ENCODE assay signal across 17 mouse cellular contexts in genomic region chr11:76856601-76857000, GRCm38 (mm10). TPM values are rescaled to one million over a fixed set of nuclear protein-coding genes. Genes with fewer than 3 reads are reported as not detected.
DNase-seq lines count a peak whose midpoint lies in the region; ATAC-seq and TF ChIP-seq lines count a peak whose summit lies in the region.
"Had no signal": no experiment of that assay in that cellular context is flagged by ENCODE, and none has a peak within 500 bp of the region (broad histone marks: within the 10 kb centered on the region; RNA-seq: fewer than 3 reads in every experiment).

No protein-coding gene starts in this region.

- no peak overlapping the region for H3K4me2 ChIP-seq in liver, postnatal 0 days (ENCODE audit: low read depth, low read length)
- H3K4me2 ChIP-seq in forebrain, embryonic 15.5 days (replicated peaks), result no peak overlapping the region
- H3K4me2 ChIP-seq: embryonic facial prominence, embryonic 13.5 days; neural tube, embryonic 13.5 days had no signal

- ATAC-seq in liver, postnatal 0 days, result no peak
- ATAC-seq in forebrain, embryonic 15.5 days (replicated peaks), result no peak

- no peaks in the 10 kb centered on the region for H3K9me3 ChIP-seq in liver, postnatal 0 days (ENCODE audit: low read length)
- no peaks in the 10 kb centered on the region for H3K9me3 ChIP-seq in forebrain, embryonic 15.5 days
- H3K9me3 ChIP-seq: embryonic facial prominence, embryonic 13.5 days; neural tube, embryonic 13.5 days had no signal

- peaks cover 8% of the 10 kb centered on the region for H3K4me1 ChIP-seq in heart, adult 2 months (ENCODE audit: control insufficient read depth, insufficient read depth, low read length)
- peaks cover 12% of the 10 kb centered on the region for H3K4me1 ChIP-seq in liver, postnatal 0 days (ENCODE audit: insufficient read depth)
- peaks cover 6% of the 10 kb centered on the region; the same call in 1 of the 2 replicates for H3K4me1 ChIP-seq in forebrain, embryonic 15.5 days

- no peak for TF ChIP-seq POLR2A in heart, adult 2 months (IDR thresholded peaks at IDR 0.05; ENCODE audit: insufficient read depth, low read depth, low read length)

- intact Hi-C loops in heart, adult 2 months (cut with DNase I), result no loop called here

- H3K36me3 ChIP-seq in heart, adult 2 months (ENCODE audit: control insufficient read depth, insufficient read depth, low read length), result no peaks in the 10 kb centered on the region
- no peaks in the 10 kb centered on the region for H3K36me3 ChIP-seq in macrophage (ENCODE audit: inconsistent target)
- no peaks in the 10 kb centered on the region for H3K36me3 ChIP-seq in liver, postnatal 0 days (replicated peaks; ENCODE audit: insufficient read depth, low read length)
- H3K36me3 ChIP-seq in forebrain, embryonic 15.5 days, result no peaks in the 10 kb centered on the region
- H3K36me3 ChIP-seq: embryonic facial prominence, embryonic 13.5 days; neural tube, embryonic 13.5 days had no signal

- no peaks in the 10 kb centered on the region for H3K79me2 ChIP-seq in heart, adult 2 months (replicated peaks; ENCODE audit: control insufficient read depth, insufficient read depth, low read length)
- H3K79me2 ChIP-seq in macrophage (ENCODE audit: inconsistent target), result no peaks in the 10 kb centered on the region

- 68% methylated on average over 2 of the region's 2 CpGs for WGBS in heart, adult 2 months
- 22% methylated on average over 2 of the region's 2 CpGs for WGBS in macrophage (ENCODE audit: missing documents)
- WGBS in liver, postnatal 0 days (ENCODE audit: insufficient replicate concordance), result 65% methylated on average over 2 of the region's 2 CpGs
- 93% methylated on average over 2 of the region's 2 CpGs for WGBS in forebrain, embryonic 15.5 days

- H3K27ac ChIP-seq in heart, adult 2 months, result peak overlapping the region; percentile 64
- peak overlapping the region; percentile 84 for H3K27ac ChIP-seq in macrophage
- H3K27ac ChIP-seq in liver, postnatal 0 days (ENCODE audit: low read depth), result no peak overlapping the region
- no peak overlapping the region for H3K27ac ChIP-seq in forebrain, embryonic 15.5 days (replicated peaks)
- H3K27ac ChIP-seq: embryonic facial prominence, embryonic 13.5 days; neural tube, embryonic 13.5 days had no signal

- TF ChIP-seq CTCF in heart, adult 2 months (IDR thresholded peaks at IDR 0.05), result no peak
- TF ChIP-seq CTCF in liver, postnatal 0 days (IDR thresholded peaks at IDR 0.05; ENCODE audit: low read depth), result no peak

- no peak for DNase-seq in heart, adult 2 months
- no peak for DNase-seq in heart, postnatal 4 days
- DNase-seq in testis, postnatal 10 days (ENCODE audit: low spot score), result peak; percentile 20
- DNase-seq in testis, postnatal 14 days (ENCODE audit: low spot score), result no peak
- DNase-seq in liver, postnatal 0 days, result no peak
- no peak for DNase-seq in c-Kit-positive CD71-positive TER-119-positive erythroid progenitor cells, embryonic 14.5 days (ENCODE audit: low spot score)
- DNase-seq: adrenal gland, postnatal 25 days; kidney, postnatal 10 days had no signal

- H3K4me3 ChIP-seq in heart, adult 2 months, result no peak overlapping the region
- H3K4me3 ChIP-seq in macrophage (ENCODE audit: inconsistent target), result no peak overlapping the region
- H3K4me3 ChIP-seq in liver, postnatal 0 days (ENCODE audit: low read depth, low read length), result no peak overlapping the region
- no peak overlapping the region for H3K4me3 ChIP-seq in forebrain, embryonic 15.5 days
- H3K4me3 ChIP-seq: embryonic facial prominence, embryonic 13.5 days; megakaryocyte, embryonic 14.5 days; neural tube, embryonic 13.5 days had no signal

- TF ChIP-seq EP300 in heart, adult 2 months (IDR thresholded peaks at IDR 0.05; ENCODE audit: insufficient read depth, low read depth, low read length), result no peak
- TF ChIP-seq EP300 in liver, postnatal 0 days (IDR thresholded peaks at IDR 0.05; ENCODE audit: low read depth), result no peak

- no peaks in the 10 kb centered on the region for H3K27me3 ChIP-seq in heart, adult 2 months (ENCODE audit: control insufficient read depth, insufficient read depth, low read length)
- H3K27me3 ChIP-seq in liver, postnatal 0 days (ENCODE audit: insufficient read depth, low read length), result no peaks in the 10 kb centered on the region
- no peaks in the 10 kb centered on the region for H3K27me3 ChIP-seq in forebrain, embryonic 15.5 days
- H3K27me3 ChIP-seq: embryonic facial prominence, embryonic 13.5 days; neural tube, embryonic 13.5 days had no signal

- no peak overlapping the region for H3K9ac ChIP-seq in heart, adult 2 months (ENCODE audit: low read depth, low read length)
- H3K9ac ChIP-seq in liver, postnatal 0 days (replicated peaks), result no peak overlapping the region
- H3K9ac ChIP-seq in forebrain, embryonic 15.5 days (replicated peaks), result no peak overlapping the region
- H3K9ac ChIP-seq: embryonic facial prominence, embryonic 13.5 days; neural tube, embryonic 13.5 days had no signal

RNA-seq across cellular contexts. Expression of gene Cpd, which starts 9.8 kb away (rescaled TPM):
- 10 to 100 TPM; 34.8 to 39.7 TPM for total RNA-seq in heart, adult 2 months (2021)
- 16.8 and 34.5 TPM in 2 replicates for polyA plus RNA-seq in heart, adult 2 months (2012; rRNA removed)
- total RNA-seq in heart, postnatal 4 days (2021), result 10 to 100 TPM; 66.0 to 66.4 TPM
- total RNA-seq in macrophage (2018; cell fraction: chromatin; rRNA removed), result 100 to 1,000 TPM in 10 of 26 experiments, 10 to 100 TPM in 16; 18.4 to 422 (median 76.5) TPM
- 100 to 1,000 TPM in 10 of 26 experiments, 10 to 100 TPM in 16; 44.0 to 154 (median 77.5) TPM for total RNA-seq in macrophage (2018; cell fraction: cytosol; rRNA removed)
- total RNA-seq in macrophage (2018; cell fraction: nucleus; rRNA removed), result 100 to 1,000 TPM in 19 of 26 experiments, 10 to 100 TPM in 7; 55.8 to 453 (median 182) TPM
- polyA plus RNA-seq in macrophage (2018), result 25.6 to 94.3 TPM (median 28.7 TPM) in 3 replicates
- 3.3 and 3.7 TPM in 2 replicates for polyA plus RNA-seq in liver, postnatal 0 days (2015; fragmentation: Nextera tagmentation; extraction: Ambion mirVana)
- 5.4 and 7.0 TPM in 2 replicates for polyA plus RNA-seq in forebrain, embryonic 15.5 days (2015; fragmentation: Nextera tagmentation; extraction: Ambion mirVana)

RNA-seq across cellular contexts. Expression of gene Tmigd1, which starts 45.4 kb away (rescaled TPM):
- total RNA-seq in heart, adult 2 months (2021), result under 1 TPM; 0.47 to 0.57 TPM
- 0.16 and 0.20 TPM in 2 replicates for polyA plus RNA-seq in heart, adult 2 months (2012; rRNA removed)
- under 1 TPM in 1 of 2 experiments, not detected in 1; 0.59 TPM for total RNA-seq in heart, postnatal 4 days (2021)
- total RNA-seq in macrophage (2018; cell fraction: chromatin; rRNA removed), result not detected
- under 1 TPM in 2 of 26 experiments, not detected in 24; 0.11 to 0.15 TPM for total RNA-seq in macrophage (2018; cell fraction: cytosol; rRNA removed)
- under 1 TPM in 2 of 26 experiments, not detected in 24; 0.36 to 0.58 TPM for total RNA-seq in macrophage (2018; cell fraction: nucleus; rRNA removed)
- not detected in 3 replicates for polyA plus RNA-seq in macrophage (2018)
- polyA plus RNA-seq in liver, postnatal 0 days (2015; fragmentation: Nextera tagmentation; extraction: Ambion mirVana), result 0.11 TPM in 1 of 2 replicates, not detected in the other
- not detected in 2 replicates for polyA plus RNA-seq in forebrain, embryonic 15.5 days (2015; fragmentation: Nextera tagmentation; extraction: Ambion mirVana)
- total RNA-seq: ES-E14; left cerebral cortex, postnatal 10 days; midbrain, postnatal 0 days had no signal
- polyA plus RNA-seq: embryonic facial prominence, embryonic 13.5 days; liver, embryonic 16.5 days; midbrain, postnatal 0 days had no signal

Comparison
In these comparisons a context has a peak if more than half of its experiments do, and no peak if none do; other contexts are left out.
1. H3K27ac ChIP-seq: peak in heart, adult 2 months (single experiment) and macrophage (single experiment); none in liver, postnatal 0 days (single experiment) and forebrain, embryonic 15.5 days (single experiment).